Mouse (Mus musculus) left cerebral cortex, adult 11 months (tissue): ENCODE measurements around the gene Gm45711.

Experiments used
- DNase-seq: peaks from one replicate; pipeline ENCODE4 v3.0.0; 2022; ENCODE audit warnings: low spot score

The Gm45711 gene

GRCm38 (mm10) chr8:104242038-104242644 is 67.7 kb downstream of the Gm45711 start:
- DNase-seq = no peak

GRCm38 (mm10) chr8:104239418-104239861 is 70.4 kb downstream of the Gm45711 start:
- DNase-seq = no peak

- no peak for DNase-seq
Observed at GRCm38 (mm10) chr8:104234573-104234972, 75.3 kb downstream of the Gm45711 start.

GRCm38 (mm10) chr8:104232919-104233318 is 77.0 kb downstream of the Gm45711 start:
- no peak for DNase-seq

- DNase-seq = no peak
Observed at GRCm38 (mm10) chr8:104232039-104232438, 77.8 kb downstream of the Gm45711 start.
